Mouse (Mus musculus) cortical plate, adult 2 months (tissue): Measurements from ENCODE around the gene Gm49394.

ENCODE experiments used
- CTCF ChIP-seq: fragments of 200-500 bp; IDR thresholded peaks from 2 replicates; pipeline ENCODE4 v1.5.1; 2011; ENCODE audit warnings: mild to moderate bottlenecking, control low read depth, low read length; ENCODE audit not compliant: insufficient read depth; ENCODE audit errors: extremely low read depth
- POLR2A ChIP-seq: fragments of 200-500 bp; IDR thresholded peaks from 2 replicates; pipeline ENCODE4 v1.6.1; 2011; ENCODE audit warnings: mild to moderate bottlenecking, low read length, control low read depth; ENCODE audit not compliant: insufficient read depth; ENCODE audit errors: extremely low read depth

- TF ChIP-seq POLR2A (no peak), CTCF (no peak)
Measured at GRCm38 (mm10) chr7:142659181-142659681, 10.5 kb downstream of the Gm49394 start.
